Mouse (Mus musculus) G1E (cell line): ENCODE measurements around the gene Gm5938.

Source experiments
- CTCF ChIP-seq: IDR thresholded peaks from 2 replicates; pipeline ENCODE4 v1.5.1; 2012; ENCODE audit warnings: low read depth, low read length, inconsistent platforms, mixed read lengths
- TAL1 ChIP-seq: conservative IDR thresholded peaks from 2 replicates; pipeline ENCODE4 v1.6.1; 2012; ENCODE audit warnings: low read depth, low read length, inconsistent platforms, mixed read lengths

- TF ChIP-seq CTCF, result no peak
- no peak for TF ChIP-seq TAL1
These were observed 34.0 kb upstream of the Gm5938 start, which contains the start of gene Obp1a for GRCm38 (mm10) chrX:78091274-78091673.
